Mouse (Mus musculus): Measurements from ENCODE around the gene Itgal. TPM values are rescaled to one million over a fixed set of nuclear protein-coding genes. Genes with fewer than 3 reads are reported as not detected.

Itgal gene
- total RNA-seq, 4 experiments from 2014 or later = 0.36 to 0.73 (median 0.53) TPM

- no peak for DNase-seq (ENCODE audit: low spot score in 2 of 2)
Observed at GRCm38 (mm10) chr7:127278311-127278710, 17.7 kb upstream of the Itgal start.

DNA sequence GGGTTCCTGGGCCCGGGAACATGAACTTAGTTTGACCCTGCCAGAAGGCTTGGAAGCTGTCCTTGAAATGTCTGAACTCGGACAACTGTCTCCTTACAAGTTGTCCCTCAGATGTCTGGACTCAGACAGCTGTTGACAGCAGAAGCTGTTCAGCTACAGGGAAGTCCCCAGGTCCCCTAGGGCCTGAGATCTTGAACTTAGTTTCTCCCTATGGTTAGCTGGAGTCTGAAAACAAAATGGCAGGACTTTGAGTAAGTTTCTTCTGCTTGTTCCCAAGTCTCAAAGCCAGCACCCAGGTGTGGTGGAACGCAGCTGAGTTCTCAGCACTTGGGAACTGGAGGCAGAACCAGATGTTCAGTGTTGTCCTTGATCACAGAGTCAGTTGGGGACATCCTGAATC is 16.0 kb upstream of the Itgal start:
- no peak for DNase-seq (ENCODE audit: low spot score in 2 of 2)

DNA sequence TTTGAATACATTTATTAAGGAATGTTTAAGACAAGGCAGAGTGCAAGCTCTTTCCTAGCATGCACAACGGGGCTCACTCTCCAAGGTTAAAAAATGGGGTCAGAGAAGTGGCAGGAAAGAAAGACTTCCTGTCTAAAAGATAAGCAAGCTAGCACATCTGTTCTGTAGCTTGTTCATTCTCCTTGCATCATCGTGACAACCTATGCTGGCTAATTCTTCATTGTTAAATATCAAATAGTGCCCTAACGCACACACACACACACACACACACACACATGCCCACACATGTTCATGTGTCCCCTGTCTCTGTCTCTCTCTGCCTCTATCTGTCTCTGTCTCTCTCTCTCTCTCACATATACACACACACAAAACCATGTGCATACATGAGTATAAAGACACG is 14.9 kb upstream of the Itgal start:
- DNase-seq (ENCODE audit: low spot score in 2 of 2) = no peak

DNA sequence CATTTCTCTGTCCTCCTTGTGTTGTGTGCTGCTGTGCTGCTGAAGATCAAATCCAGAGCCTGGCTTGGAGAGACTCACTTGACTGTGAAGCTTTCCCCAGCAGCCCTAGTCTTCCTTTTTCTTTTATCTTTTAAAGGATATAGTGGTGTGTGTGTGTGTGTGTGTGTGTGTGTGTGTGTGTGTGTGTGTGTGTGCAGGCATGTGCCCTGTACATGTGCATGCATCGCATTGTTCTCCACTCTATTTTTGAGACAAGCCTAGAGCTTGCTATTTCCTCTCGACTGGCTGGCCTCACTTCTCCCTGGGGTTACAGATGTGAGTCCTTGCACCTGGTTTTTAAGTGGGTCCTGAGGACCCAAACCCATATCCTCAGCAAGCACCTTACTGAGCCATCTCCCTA is 13.9 kb upstream of the Itgal start:
- no peak for DNase-seq (ENCODE audit: low spot score in 2 of 2)

DNA sequence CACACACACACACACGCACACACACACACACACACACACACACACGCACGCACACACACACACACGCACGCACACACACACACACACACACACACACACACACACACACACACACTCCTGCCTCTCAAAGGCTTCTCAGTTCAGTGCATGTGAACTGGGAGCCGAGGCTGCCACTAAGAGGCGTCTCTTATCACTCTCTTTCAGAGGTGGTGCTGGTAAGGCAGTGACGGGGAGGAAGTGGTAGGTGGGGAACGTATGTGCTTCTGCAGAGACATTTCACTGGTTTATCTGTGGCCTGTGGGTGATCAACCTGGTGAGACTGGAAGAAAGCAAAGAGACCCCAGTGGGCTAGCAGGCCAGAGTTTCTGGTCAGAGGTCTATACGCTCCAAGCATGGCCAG is 10.9 kb upstream of the Itgal start:
- no peak for DNase-seq (ENCODE audit: low spot score in 2 of 2)

GRCm38 (mm10) chr7:127287940-127288339 is 8.1 kb upstream of the Itgal start:
- no peak for DNase-seq (ENCODE audit: low spot score in 2 of 2)

- DNase-seq (ENCODE audit: low spot score in 2 of 2) = no peak
Observed at GRCm38 (mm10) chr7:127289306-127289705, 6.8 kb upstream of the Itgal start.

DNA sequence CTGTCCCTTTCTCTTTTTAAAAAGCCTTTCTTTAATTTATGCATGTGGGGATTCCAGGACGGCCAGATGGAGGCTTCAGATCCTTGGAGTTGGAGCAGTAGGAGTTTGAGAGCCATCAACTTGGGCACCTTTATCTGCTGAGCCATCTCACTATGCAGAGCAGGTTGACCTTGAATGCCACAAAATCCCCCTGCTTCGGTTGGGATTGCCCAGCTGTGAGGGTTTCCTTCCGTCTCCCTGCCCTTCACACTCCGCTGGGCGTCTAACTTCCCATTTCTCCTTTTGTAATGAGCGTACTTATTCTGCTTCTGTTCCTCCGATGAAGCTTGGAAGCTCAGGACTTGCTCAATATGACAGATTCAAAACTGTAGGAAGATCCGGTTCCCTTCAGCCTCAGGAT is 5.9 kb upstream of the Itgal start:
- no peak for DNase-seq (ENCODE audit: low spot score in 2 of 2)

DNA sequence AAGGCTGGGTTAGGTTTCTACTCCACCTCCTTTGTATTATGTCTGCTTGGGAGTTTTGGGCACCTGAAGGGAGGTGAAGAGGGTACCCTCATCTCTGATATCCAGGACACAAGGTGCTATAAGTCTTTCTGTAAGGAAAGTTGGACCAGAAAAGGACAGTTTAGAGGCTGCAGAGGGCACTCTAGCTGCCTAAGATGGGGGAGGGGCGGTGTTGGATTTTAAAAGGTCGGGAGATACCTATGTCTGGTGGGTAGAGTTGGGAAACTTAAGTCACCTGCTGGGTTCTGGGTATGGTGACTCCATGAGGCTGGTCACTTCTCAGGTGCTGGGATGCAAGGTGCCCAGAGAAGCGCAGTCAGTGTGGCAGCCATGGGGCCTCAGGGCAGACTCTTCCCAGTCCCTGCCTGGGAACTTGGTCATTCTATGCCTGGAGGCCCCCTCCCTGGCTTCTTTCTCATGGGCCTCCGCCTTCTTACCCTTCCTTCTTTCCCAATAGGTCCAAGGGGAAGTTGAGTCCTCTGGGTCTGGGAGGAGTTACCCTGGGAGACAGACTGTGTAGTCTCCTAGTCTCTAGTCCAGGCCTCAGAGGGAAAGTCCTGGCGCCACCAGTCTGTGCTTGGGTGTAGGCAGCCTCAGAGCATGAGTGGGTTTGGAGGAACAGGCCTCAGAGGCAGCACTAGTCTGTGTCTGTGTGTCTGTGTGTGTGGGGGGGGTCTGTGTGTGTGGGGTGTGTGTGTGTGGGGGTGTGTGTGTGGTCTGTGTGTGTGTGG is 911 bp downstream of the Itgal start:
- no peak for DNase-seq (ENCODE audit: low spot score in 2 of 2)

- DNase-seq (ENCODE audit: low spot score in 2 of 2) = no peak
Observed at GRCm38 (mm10) chr7:127297586-127298193, 1.6 kb downstream of the Itgal start.

- DNase-seq (ENCODE audit: low spot score in 2 of 2) = no peak
Observed at GRCm38 (mm10) chr7:127308431-127308830, 12.4 kb downstream of the Itgal start.

GRCm38 (mm10) chr7:127308887-127309286 is 12.8 kb downstream of the Itgal start:
- peak; percentile 32 to 44 for DNase-seq (ENCODE audit: low spot score in 2 of 2)

GRCm38 (mm10) chr7:127309951-127310350 is 13.9 kb downstream of the Itgal start:
- DNase-seq (ENCODE audit: low spot score in 2 of 2) = no peak

DNA sequence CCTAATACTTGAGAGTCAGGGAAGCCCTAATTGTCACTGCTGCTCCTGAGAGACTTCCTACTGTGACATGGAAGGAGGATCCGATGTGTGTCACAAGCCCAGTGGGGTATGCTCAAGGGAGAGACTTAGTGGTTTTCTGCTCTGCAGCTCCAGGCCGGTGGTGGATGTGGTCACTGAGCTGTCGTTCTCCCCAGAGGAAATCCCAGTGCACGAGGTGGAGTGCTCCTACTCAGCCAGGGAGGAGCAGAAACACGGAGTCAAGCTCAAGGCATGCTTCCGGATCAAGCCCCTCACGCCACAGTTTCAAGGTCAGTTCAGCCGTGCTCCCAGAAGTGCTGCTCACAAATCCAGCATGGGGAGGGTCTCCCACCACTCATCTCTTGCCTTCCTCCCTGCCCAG is 17.9 kb downstream of the Itgal start:
- DNase-seq (ENCODE audit: low spot score in 2 of 2) = no peak

GRCm38 (mm10) chr7:127321106-127321505 is 25.0 kb downstream of the Itgal start:
- no peak for DNase-seq (ENCODE audit: low spot score in 2 of 2)

GRCm38 (mm10) chr7:127322085-127322484 is 26.0 kb downstream of the Itgal start:
- DNase-seq (ENCODE audit: low spot score in 2 of 2) = no peak

- no peak for DNase-seq (ENCODE audit: low spot score in 2 of 2)
Observed at GRCm38 (mm10) chr7:127324944-127325343, 28.9 kb downstream of the Itgal start.

DNA sequence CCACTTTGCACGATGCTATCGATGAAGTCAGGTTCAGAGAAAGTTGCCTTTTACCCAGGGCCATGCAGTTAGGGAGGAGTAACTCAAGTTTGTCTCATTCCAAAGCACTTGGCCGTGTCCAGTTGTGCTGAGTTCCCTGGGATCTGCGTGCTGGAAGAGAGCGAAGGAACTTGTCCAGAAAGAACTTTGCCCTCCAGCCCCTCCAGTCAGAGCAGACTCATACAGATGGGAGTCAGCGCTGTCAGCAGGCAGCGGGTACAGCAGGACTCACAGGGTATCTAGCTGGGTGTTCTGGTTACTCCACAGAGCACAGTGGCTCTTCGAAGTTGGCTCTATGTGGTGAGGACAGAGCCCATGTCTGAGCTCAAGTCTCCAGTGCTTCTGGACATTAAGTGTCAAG is 29.5 kb downstream of the Itgal start:
- no peak for DNase-seq (ENCODE audit: low spot score in 2 of 2)

DNA sequence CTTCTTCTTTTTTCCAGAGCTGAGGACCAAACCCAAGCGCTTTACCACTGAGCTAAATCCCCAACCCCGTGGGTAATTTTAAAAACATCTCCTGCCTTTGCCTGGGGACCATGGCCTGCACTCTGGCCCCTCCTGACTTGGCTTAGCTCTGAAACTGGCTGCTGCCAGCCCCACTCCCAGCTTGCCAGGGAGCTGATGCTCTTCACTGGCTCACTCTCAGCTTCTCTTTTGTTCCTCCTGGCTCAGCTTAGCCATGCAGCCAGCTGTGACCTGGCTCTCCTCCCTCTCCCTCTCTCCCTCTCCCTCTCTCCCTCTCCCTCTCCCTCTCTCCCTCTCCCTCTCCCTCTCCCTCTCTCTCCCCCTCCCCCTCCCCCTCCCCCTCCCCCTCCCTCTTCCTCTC is 30.6 kb downstream of the Itgal start:
- DNase-seq (ENCODE audit: low spot score in 2 of 2) = peak; percentile 41 to 59

DNA sequence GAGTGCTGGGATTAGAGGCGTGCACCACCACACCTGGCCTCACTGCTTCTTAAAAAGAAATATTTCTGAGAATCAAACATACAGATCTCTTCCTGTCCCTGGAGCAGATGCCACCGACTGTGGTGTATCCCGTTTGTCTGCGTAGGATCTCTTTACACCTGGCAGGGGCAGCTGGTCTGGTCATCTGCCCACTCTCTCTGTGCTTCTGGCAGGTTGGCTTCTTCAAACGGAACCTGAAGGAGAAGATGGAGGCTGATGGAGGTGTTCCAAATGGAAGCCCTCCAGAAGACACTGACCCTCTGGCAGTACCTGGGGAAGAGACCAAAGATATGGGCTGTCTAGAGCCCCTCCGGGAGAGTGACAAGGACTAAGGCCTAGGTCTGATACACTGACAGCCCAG is 37.2 kb downstream of the Itgal start:
- DNase-seq (ENCODE audit: low spot score in 2 of 2) = no peak

DNA sequence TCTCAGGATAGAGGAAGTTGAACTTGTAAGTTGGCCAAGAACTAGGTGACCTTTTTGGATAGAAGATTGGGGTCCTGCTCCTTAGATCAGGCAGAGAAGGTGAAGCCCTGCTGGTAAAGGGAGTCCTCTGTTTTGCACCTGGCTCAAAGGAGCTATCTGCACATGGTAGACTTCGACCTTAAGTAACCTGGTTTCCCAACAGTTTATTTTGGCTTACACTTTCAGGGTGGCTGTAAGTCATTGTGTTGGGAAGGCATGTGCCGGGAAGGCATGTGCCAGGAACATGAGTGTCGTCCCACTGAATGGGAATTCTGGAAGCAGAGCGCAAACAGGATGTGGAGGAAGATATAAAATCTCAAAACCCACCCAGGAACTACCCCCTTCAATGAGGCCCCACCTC is 39.5 kb downstream of the Itgal start:
- no peak for DNase-seq (ENCODE audit: low spot score in 2 of 2)

GRCm38 (mm10) chr7:127337636-127338035 is 41.6 kb downstream of the Itgal start:
- DNase-seq (ENCODE audit: low spot score in 2 of 2) = no peak

DNA sequence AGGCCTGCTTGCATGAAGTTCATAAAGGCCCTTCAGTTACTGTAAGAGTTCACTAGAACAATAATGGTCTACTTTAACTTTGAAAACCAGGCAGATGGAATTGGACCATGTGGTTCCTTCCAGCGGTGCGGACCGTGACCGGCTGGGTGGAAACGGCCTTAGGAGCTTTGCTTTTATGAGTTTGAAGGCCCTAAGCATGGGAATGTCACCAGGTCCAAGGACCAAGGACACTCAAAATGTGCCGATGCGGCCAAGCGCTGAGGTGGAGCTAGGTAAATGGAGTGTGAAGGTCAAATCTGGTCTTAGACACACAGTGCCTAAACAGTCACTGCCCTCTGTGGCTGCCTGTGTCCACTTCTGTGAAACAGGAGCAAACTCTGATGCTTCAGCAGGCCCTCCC is 45.3 kb downstream of the Itgal start:
- DNase-seq (ENCODE audit: low spot score in 2 of 2) = no peak

All from layer of hippocampus, adult 8-10 months (tissue).